ENCODE assay signal across 8 mouse cellular contexts in the genomic region with DNA sequence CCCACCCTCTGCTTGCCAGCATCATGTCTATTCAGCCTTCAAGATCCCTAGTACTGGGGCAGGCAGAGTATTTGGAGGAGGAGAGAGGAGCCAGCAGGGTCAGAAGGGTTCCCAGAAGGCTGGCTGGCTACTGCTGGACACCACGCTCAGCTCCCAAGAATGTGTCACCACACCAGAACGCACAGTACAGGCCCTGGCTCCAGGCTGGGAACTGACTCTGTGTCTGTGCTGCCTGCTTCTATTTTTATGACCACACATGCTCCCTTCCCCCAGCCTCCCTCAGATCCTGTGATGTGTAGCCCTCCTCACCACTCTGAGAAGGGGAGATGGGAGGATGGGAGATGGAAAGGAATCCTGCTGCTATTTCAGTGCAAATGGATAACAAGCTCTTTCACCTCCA. TPM values are rescaled to one million over a fixed set of nuclear protein-coding genes. Genes with fewer than 3 reads are reported as not detected.
DNase-seq lines count a peak whose midpoint lies in the region; ATAC-seq lines count a peak whose summit lies in the region.
"Had no signal": no experiment of that assay in that cellular context is flagged by ENCODE, and none has a peak within 500 bp of the region (broad histone marks: within the 10 kb centered on the region; RNA-seq: fewer than 3 reads in every experiment).

No protein-coding gene starts in this region.

- peaks cover 85% of the 10 kb centered on the region for H3K4me1 ChIP-seq in megakaryocyte, embryonic 14.5 days

- H3K27me3 ChIP-seq in megakaryocyte, embryonic 14.5 days (replicated peaks) = no peaks in the 10 kb centered on the region

- H3K36me3 ChIP-seq in megakaryocyte, embryonic 14.5 days (replicated peaks; ENCODE audit: low read length) = no peaks in the 10 kb centered on the region

- ATAC-seq in megakaryocyte, adult 5-6 weeks (ENCODE audit: poor library complexity, severe bottlenecking) = no peak

- peak overlapping the region; percentile 21 for H3K4me3 ChIP-seq in megakaryocyte, embryonic 14.5 days (replicated peaks)

- DNase-seq in cerebellum, adult 9-11 months = peak; percentile 61
- peak; percentile 81 to 83 for DNase-seq in heart, adult 9 months (ENCODE audit: low spot score in 2 of 2)
- DNase-seq in kidney, postnatal 4 days = peak; percentile 58 to 71
- DNase-seq in B cell, adult 2 months = no peak
- DNase-seq in layer of hippocampus, postnatal 10 days (ENCODE audit: low spot score in 2 of 2) = no peak

- H3K9me3 ChIP-seq in megakaryocyte, embryonic 14.5 days = no peaks in the 10 kb centered on the region

RNA-seq across cellular contexts. Expression of a gene that starts 20.8 kb away (rescaled TPM):
- 2.4 TPM in 1 of 2 replicates, not detected in the other for polyA plus RNA-seq in megakaryocyte, embryonic 14.5 days (2012; ENCODE audit: insufficient read depth, low replicate concordance)
- not detected in 2 replicates for total RNA-seq in megakaryocyte, adult 5-6 weeks (2015)
- total RNA-seq in megakaryocyte, adult 5-6 weeks (2017) = 0.44 TPM in 1 of 2 replicates, not detected in the other
- total RNA-seq in layer of hippocampus, postnatal 10 days (2021) = 1 to 10 TPM; 1.3 to 2.8 TPM
- polyA plus RNA-seq: macrophage had no signal

Comparison
In these comparisons a context has a peak if more than half of its experiments do, and no peak if none do; other contexts are left out.
1. DNase-seq: peak in cerebellum, adult 9-11 months (single experiment), heart, adult 9 months (2 of 2) and kidney, postnatal 4 days (2 of 2); none in B cell, adult 2 months (0 of 2) and layer of hippocampus, postnatal 10 days (0 of 2).